ENCODE assay signal across 8 mouse cellular contexts in the genomic region with DNA sequence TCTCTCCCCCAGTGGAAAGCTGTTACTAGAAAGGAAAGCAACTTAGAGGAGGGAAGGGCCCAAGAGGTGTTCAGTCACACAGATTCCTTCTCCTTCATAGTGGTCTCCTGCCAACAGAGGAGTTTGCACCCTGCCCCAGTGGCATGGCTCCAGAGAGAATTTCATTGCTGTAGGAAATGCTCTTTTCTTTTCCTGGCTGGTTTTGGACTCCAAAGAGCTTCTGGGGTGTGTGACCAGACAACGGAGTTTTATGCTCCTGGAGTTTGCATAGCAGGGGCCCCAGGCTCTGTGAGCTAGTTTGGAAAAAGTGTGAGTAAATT. TPM values are rescaled to one million over a fixed set of nuclear protein-coding genes. Genes with fewer than 3 reads are reported as not detected.
DNase-seq lines count a peak whose midpoint lies in the region; ATAC-seq and TF ChIP-seq lines count a peak whose summit lies in the region.

No protein-coding gene starts in this region.

- peak overlapping the region; percentile 78 for H3K9ac ChIP-seq in embryonic facial prominence, embryonic 14.5 days (ENCODE audit: low read depth, low read length)
- H3K9ac ChIP-seq in liver, embryonic 13.5 days = peak overlapping the region; percentile 61
- no peak overlapping the region; the same call in 1 of the 2 replicates for H3K9ac ChIP-seq in stomach, embryonic 14.5 days (replicated peaks; ENCODE audit: low read depth, low read length)

- WGBS in lung, adult 2 months = 11% methylated on average over 1 of the region's 1 CpGs
- 0% methylated on average over 1 of the region's 1 CpGs for WGBS in embryonic facial prominence, embryonic 14.5 days
- WGBS in hindbrain, embryonic 10.5 days = 5% methylated on average over 1 of the region's 1 CpGs
- 5% methylated on average over 1 of the region's 1 CpGs for WGBS in liver, embryonic 13.5 days (ENCODE audit: insufficient replicate concordance)
- 0% methylated on average over 1 of the region's 1 CpGs for WGBS in stomach, embryonic 14.5 days

- no peaks in the 10 kb centered on the region for H3K36me3 ChIP-seq in embryonic facial prominence, embryonic 14.5 days (ENCODE audit: control insufficient read depth, insufficient read depth, low read length)
- no peaks in the 10 kb centered on the region for H3K36me3 ChIP-seq in hindbrain, embryonic 10.5 days
- no peaks in the 10 kb centered on the region for H3K36me3 ChIP-seq in liver, embryonic 13.5 days
- H3K36me3 ChIP-seq in stomach, embryonic 14.5 days (ENCODE audit: control insufficient read depth, insufficient read depth, low read length) = no peaks in the 10 kb centered on the region

- peak overlapping the region; percentile 62 for H3K4me2 ChIP-seq in embryonic facial prominence, embryonic 14.5 days (ENCODE audit: low read depth, low read length)
- peak overlapping the region; percentile 67 for H3K4me2 ChIP-seq in liver, embryonic 13.5 days
- peak overlapping the region; percentile 61 for H3K4me2 ChIP-seq in stomach, embryonic 14.5 days (replicated peaks; ENCODE audit: low read depth, low read length)

- H3K27me3 ChIP-seq in embryonic facial prominence, embryonic 14.5 days (replicated peaks; ENCODE audit: control insufficient read depth, insufficient read depth, low read length) = no peaks in the 10 kb centered on the region
- peaks cover 19% of the 10 kb centered on the region; the same call in 1 of the 2 replicates for H3K27me3 ChIP-seq in hindbrain, embryonic 10.5 days (ENCODE audit: insufficient read depth, poor library complexity, severe bottlenecking)
- peaks cover 26% of the 10 kb centered on the region for H3K27me3 ChIP-seq in liver, embryonic 13.5 days
- H3K27me3 ChIP-seq in stomach, embryonic 14.5 days (ENCODE audit: control insufficient read depth, insufficient read depth, low read length) = no peaks in the 10 kb centered on the region

- TF ChIP-seq POLR2A in lung, adult 2 months (IDR thresholded peaks at IDR 0.05; ENCODE audit: borderline replicate concordance, extremely low read depth, low read depth, low read length) = no peak

- H3K4me3 ChIP-seq in lung, adult 2 months (replicated peaks; ENCODE audit: extremely low read depth, low read depth, low read length) = peak overlapping the region; percentile 46
- H3K4me3 ChIP-seq in embryonic facial prominence, embryonic 14.5 days (ENCODE audit: low read depth, low read length) = peak overlapping the region; percentile 76
- H3K4me3 ChIP-seq in hindbrain, embryonic 10.5 days = peak overlapping the region; percentile 76
- peak overlapping the region; percentile 62 for H3K4me3 ChIP-seq in liver, embryonic 13.5 days (replicated peaks)
- H3K4me3 ChIP-seq in stomach, embryonic 14.5 days (ENCODE audit: low read depth, low read length) = peak overlapping the region; percentile 60

- no peak for TF ChIP-seq CTCF in lung, adult 2 months (IDR thresholded peaks at IDR 0.05; ENCODE audit: insufficient read depth, low read length)

- no peak for ATAC-seq in embryonic facial prominence, embryonic 14.5 days (ENCODE audit: low read depth)
- ATAC-seq in liver, embryonic 13.5 days (ENCODE audit: low read depth) = no peak
- no peak for ATAC-seq in stomach, embryonic 14.5 days (ENCODE audit: insufficient number of reproducible peaks, insufficient read depth, low FRiP score, low read depth)
- no peak for ATAC-seq in granulocyte monocyte progenitor cell, adult 5-6 weeks (replicated peaks; ENCODE audit: poor library complexity, severe bottlenecking)

- H3K27ac ChIP-seq in embryonic facial prominence, embryonic 14.5 days (replicated peaks; ENCODE audit: low read depth, low read length) = peak overlapping the region; percentile 76; the same call in 1 of the 2 replicates
- peak overlapping the region; percentile 94 for H3K27ac ChIP-seq in hindbrain, embryonic 10.5 days
- peak overlapping the region; percentile 80 for H3K27ac ChIP-seq in liver, embryonic 13.5 days
- H3K27ac ChIP-seq in stomach, embryonic 14.5 days (ENCODE audit: low read length) = peak overlapping the region; percentile 66; the same call in 1 of the 2 replicates

- H3K9me3 ChIP-seq in embryonic facial prominence, embryonic 14.5 days (ENCODE audit: control insufficient read depth, low read length) = no peaks in the 10 kb centered on the region
- no peaks in the 10 kb centered on the region for H3K9me3 ChIP-seq in hindbrain, embryonic 10.5 days
- H3K9me3 ChIP-seq in liver, embryonic 13.5 days (replicated peaks) = no peaks in the 10 kb centered on the region
- H3K9me3 ChIP-seq in stomach, embryonic 14.5 days (ENCODE audit: control insufficient read depth, low read depth, low read length) = no peaks in the 10 kb centered on the region

- DNase-seq in lung, adult 2 months = no peak
- DNase-seq in lung, adult 18-20 months = no peak
- DNase-seq in embryonic facial prominence, embryonic 14.5 days (ENCODE audit: low spot score) = no peak
- DNase-seq in hindbrain, embryonic 10.5 days (ENCODE audit: low spot score) = no peak
- DNase-seq in liver, embryonic 13.5 days = no peak
- no peak for DNase-seq in layer of hippocampus, postnatal 36 days

- no peaks in the 10 kb centered on the region; the same call in 1 of the 2 replicates for H3K4me1 ChIP-seq in lung, adult 2 months (ENCODE audit: control insufficient read depth, insufficient read depth, low read length)
- H3K4me1 ChIP-seq in embryonic facial prominence, embryonic 14.5 days (ENCODE audit: control insufficient read depth, insufficient read depth, low read length) = peaks cover 7% of the 10 kb centered on the region
- peaks cover 14% of the 10 kb centered on the region for H3K4me1 ChIP-seq in hindbrain, embryonic 10.5 days (replicated peaks)
- peaks cover 4% of the 10 kb centered on the region; the same call in 1 of the 2 replicates for H3K4me1 ChIP-seq in liver, embryonic 13.5 days (replicated peaks)
- H3K4me1 ChIP-seq in stomach, embryonic 14.5 days (ENCODE audit: control insufficient read depth, insufficient read depth, low read length) = no peaks in the 10 kb centered on the region

RNA-seq across cellular contexts. Expression of a gene that starts 0.7 kb away (rescaled TPM):
- 5.9 and 8.4 TPM in 2 replicates for polyA plus RNA-seq in lung, adult 2 months (2012; rRNA removed)
- 8.7 and 8.9 TPM in 2 replicates for polyA plus RNA-seq in embryonic facial prominence, embryonic 14.5 days (2014; fragmentation: Nextera tagmentation; extraction: Ambion mirVana)
- 6.3 and 6.8 TPM in 2 replicates for polyA plus RNA-seq in hindbrain, embryonic 10.5 days (2016; fragmentation: Nextera tagmentation; extraction: Ambion mirVana)
- polyA plus RNA-seq in liver, embryonic 13.5 days (2015; fragmentation: Nextera tagmentation; extraction: Ambion mirVana) = 1.5 and 2.0 TPM in 2 replicates
- polyA plus RNA-seq in stomach, embryonic 14.5 days (2014; fragmentation: Nextera tagmentation; extraction: Ambion mirVana) = 5.4 and 5.9 TPM in 2 replicates
- total RNA-seq in granulocyte monocyte progenitor cell, adult 5-6 weeks (2014; fragmentation: Nextera tagmentation) = not detected in 2 replicates
- total RNA-seq in granulocyte monocyte progenitor cell, adult 5-6 weeks (2017) = 0.52 TPM in 1 of 2 replicates, not detected in the other
- total RNA-seq in layer of hippocampus, postnatal 36 days (2021) = 1 to 10 TPM; 2.5 to 4.0 TPM
